Mouse (Mus musculus) kidney, postnatal 36 days (tissue): ENCODE measurements around the gene Pea15a.
A peak's percentile ranks its signal among the peaks of the same experiment; 100 is the strongest.

Source experiments
- DNase-seq, 2 experiments: peaks; one replicate each; pipeline ENCODE4 v3.0.0; 2021 to 2022; ENCODE audit warnings: mixed read lengths in 2 of 2

Pea15a gene

DNA sequence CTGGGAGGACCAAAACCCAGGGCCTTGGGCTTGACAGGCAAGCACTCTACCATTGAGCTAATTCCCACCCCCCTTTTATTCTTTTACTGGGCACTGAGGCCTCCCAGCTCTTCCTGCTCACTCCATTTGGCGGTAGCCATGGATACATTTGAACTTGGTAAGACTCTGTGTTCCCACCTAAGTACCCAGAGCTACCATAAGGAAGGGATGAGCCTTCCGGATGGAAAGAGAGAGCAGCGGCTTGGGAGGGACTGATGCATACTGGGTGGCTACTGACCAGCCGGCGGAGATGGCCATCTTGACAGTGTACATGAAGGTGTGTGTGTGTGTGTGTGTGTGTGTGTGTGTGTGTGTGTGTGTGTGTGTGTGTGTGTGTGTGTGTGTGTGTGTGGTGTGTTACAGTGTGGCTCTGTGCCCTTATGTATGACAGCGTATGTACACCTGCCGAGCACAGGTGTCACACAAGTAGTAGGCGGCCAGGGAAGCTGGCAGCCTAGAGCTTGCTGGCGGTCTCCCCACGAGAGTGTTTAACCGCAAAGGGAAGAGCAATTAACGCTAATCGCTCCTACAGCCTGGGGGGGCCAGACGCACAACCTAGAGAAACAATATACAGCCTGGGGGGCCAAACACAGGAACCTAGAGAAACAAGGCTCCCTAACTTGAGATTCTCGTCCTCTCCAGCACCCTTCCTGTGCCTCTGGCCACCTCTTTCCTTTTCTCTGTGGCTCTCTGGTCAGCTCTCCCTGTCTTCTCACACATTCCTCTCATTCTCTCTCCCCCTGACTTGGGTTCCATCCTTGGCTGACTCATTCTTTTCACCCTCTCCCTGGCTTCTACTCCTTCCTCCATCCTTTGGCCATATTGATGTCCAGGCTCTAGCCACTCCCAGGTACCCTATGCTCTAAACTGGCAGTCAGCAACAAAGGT lies 1.5 kb downstream of the Pea15a start:
- no peak for DNase-seq

DNA sequence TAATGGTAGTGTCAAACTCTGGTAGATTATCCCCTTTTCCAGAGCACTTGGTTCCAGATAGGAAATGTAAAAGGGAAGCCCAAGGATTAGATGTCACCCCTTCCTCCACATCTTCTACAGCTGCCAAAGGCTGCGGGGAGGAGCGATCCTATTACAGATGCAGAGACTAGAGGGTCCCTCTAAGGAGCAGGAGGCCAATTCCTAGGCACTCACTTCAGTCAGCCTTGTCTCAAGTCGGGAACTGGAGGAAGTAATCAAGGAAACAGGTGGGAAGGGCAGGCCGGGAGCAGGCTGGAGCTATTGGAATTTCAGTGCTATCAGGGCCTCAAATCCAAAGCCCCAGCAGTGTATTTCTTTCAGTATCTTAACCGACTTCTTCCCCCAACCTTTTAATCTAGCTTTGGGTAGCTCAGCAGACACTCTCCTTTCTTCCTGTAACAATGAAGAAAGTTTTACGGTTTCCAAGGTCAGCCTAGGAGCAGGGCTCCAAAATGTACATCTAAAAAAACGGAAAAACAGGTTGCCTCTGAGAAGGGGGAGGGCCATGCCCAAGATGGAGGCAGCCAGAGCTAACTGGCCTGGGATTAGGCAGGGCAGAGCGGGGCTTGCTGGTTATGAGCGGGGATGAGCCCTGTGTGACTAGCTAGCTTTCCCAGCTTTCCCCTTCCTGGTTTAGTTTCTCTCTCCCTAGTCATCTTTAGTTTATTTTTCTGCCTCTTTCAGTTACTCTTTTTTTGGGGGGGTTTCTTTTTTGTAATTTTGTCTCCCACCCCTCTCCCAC lies 2.4 kb downstream of the Pea15a start:
- DNase-seq: no peak

DNA sequence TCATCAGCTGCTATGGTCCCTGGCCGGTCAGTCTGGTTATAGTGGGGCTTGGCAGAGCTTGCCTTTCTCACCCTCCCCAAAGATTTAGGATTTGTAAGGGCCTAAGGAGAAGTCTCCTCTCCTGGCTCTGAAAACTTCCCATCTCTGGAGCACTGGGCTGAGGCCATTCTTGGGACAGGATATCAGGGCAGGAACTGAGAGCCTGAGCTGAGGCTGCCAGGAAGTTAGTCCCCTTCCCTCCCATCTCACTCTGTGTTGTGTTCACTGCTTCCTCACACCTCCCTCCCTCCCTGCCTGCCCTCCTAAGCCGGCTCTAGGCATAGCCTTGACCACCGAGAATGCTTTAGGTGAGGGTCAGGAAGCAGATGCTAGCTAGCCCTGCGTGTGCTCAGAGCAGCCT lies 3.0 kb downstream of the Pea15a start:
- peak; percentile 42 to 51 for DNase-seq

DNA sequence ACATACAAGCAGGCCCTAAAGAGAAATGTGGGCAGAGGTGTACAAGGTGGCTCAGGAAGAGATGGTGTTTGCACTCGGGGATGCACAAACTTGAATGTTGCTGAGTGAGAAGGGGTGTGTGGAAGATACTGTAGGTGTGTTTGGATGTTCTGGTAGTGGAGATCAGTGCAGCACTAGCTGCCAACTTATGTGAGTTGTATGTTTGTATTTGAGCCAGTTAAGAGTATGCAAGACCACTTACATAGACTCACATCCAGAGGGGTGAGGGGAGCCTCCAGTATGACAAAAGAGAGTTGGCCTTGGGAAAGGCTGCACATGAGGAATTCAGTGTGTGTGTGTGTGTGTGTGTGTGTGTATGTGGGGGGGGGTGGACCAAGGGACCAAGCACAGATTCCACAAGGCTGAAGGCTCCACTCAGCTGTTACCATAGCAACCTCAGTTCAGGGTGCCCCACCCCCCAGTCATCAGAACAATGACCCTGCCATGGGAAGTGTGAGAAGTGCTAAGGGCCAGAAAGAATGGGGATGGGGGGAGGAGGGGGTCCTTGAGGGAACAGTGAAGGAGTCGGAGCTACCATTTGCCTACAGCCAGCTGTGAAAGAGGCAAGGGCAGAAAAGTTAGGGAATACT lies 3.6 kb downstream of the Pea15a start:
- peak in 1 of 2 experiments; percentile 46 for DNase-seq

DNA sequence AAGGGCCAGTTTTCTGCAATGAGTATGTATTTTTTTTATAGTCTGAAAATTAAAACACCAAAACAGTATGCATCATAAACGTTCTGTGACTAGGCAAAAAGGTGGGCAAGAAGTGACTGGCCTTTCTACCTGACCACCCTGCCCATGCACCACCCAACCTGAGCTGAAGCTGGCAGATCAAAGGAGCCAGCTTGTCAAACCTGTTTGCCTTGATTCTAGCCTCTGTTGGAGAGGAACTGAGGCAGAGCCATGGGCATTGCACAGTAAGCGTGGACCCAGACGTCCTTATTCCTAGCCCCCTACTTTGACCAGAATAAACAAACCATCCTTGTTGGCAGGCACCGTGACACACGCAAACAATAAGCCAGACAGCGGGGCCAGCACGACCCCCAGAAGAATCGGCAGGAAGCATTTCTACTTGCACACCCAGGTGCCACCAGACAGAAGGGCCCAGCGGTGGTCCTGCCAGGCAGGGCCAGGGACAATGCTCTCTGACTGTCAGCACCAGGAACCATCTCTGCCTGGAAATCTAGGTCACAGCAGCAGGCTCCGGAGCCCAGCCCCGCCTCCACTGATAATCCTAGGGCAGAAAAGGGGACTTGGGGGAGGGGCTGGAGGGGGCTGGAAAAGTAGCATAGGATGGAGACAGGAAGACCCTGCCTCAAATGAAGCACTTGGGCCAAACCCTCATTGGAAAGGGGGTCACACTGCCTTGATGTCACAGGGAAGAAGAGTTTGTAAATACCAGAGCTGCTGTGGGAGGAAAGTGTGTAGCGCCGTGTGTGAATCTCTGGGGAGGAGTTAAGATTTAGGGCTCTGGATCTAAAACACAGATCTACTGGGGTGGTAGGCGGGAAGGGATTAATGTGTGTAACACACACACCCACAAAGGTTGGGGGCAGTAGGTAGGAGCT lies 4.4 kb downstream of the Pea15a start:
- no peak for DNase-seq

DNA sequence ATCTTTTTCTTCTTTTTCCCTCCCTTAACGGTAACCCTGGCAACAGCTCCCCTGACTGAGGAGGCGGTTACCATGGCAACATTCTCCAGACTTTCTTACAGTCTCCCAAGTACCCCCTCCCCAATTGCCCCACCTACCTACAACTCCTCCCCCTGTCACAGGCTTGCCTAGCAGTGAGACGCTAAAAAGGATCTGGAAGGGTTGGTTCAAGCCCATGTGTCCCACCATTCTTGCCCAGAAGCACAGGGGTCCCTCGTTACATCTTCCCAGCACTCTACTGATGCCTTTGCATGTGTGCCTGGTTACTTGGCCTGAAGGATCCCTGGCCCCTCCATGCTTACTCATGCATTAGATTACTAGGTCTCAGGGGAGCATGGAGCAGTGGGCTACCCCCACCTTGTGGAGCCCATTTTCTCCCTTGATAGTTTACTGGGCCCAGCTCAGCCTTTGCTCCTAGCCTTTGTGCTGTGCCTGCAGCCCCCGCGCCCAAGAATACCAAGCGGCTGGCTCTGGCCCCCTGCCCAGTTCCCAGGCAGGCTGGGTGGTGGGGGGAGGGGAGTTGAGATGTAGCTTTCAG lies 5.6 kb downstream of the Pea15a start:
- DNase-seq: peak in 1 of 2 experiments; percentile 56

DNA sequence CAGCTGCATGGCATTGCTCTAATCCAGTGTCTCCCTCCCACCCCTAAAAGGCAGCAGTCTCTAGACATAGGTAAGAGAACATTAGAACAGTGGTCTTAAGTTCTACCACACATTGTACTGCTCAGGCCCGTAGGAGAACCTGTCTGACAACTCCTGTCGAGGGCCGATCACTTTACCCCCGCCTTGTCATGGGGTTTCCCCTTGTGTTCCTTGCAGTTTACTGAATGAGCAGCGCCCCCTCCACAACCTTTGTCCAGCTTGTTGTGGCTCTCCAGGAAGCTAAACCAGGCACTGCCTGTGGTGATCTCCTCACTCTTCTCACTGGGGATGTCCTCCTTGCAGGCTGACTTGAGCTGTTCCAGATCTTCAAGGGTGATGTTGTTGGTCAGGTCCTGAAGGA lies 6.4 kb downstream of the Pea15a start:
- no peak for DNase-seq

DNA sequence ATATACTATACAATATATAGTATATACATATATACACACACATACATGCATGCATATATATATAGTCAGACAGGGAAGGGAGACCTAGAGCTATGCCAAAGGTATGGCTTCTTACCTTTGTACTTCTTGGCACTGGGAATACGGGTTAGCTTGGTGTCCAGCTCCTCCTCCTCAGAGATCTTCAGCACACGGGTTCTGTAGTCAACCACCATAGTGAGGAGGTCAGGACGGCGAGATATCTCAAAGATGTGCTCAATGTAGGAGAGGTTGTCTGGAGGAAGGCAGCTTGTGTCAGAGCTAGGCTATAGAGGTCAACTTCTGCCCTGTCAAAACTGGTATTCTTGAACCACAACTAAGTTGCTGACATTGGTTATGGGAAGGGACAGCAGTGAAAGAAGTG lies 7.6 kb downstream of the Pea15a start:
- DNase-seq: no peak

DNA sequence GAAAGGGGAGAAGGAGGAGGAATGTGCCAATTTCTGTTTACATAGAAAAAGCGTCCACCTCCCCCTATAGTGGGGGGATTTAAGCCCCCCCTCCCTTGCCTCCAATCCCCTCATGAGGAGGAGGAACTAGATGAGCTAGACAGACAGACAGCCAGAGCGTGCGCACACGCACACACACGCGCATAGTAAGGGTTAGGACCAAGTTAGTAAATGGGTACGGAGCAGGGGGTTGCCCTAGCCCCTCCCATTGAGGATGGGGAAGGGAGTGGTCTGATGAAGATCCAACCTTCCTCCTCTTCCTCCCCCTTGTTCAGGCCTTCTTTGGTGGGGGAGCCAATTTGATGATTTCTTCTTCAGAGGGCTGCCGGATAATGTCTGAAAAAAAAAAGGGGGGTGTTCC lies 8.3 kb downstream of the Pea15a start:
- DNase-seq: no peak

DNA sequence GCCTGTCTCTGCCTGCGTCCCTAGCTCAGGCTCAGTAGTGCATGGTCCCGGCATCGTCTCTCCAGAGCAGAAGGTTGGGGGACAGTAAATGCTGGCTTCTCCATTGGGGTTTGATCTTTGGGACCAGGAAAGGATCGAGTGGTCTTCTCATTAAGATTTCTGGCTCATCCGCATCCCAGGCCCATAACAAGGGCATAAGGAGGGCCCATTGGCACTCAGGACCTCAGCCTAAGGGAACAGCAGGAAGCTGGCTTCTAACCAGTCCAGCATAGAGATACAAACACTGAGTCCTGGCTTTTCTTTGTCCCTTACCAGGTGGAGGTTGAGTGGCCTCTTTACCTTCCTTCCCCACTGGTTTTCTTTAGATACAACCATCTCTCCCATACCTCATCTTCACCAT lies 8.8 kb downstream of the Pea15a start:
- no peak for DNase-seq

DNA sequence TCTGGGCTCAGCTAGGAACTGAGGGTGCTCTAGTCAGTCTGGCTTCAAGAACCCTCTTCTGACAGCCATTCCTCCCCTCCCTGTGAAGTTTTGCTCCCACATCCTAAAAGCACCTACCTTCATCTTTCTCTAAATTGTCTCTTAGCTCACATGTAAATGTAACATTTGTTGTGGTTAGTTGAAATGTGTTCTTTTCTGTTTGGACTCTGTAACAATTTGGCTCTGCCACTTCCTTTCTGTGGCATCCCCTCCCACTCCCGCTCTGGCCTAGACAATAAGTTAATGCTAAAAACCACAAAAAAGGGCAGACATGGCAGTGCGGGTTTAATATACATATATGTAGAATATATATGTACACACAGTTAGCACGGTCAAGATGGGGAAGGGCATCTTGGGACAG lies 9.5 kb downstream of the Pea15a start:
- no peak for DNase-seq

DNA sequence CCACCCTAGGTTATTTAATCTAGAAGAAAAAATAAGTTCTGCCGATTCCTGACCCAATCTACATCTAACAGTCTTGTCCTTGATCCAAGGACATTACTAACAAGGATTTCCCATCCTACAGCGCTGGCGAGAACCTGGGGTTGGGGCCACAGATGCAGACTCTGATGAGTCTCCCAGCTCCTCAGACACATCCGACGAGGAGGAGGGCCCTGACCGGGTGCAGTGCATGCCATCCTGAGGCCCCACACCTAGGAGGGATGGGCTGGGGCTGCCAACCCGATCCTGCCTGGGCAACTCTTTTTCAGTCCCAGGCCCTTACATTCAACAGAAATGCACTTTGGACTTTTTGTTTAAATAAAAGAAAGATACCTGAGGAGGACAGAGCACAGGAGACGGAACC lies 12.2 kb downstream of the Pea15a start:
- DNase-seq: no peak

DNA sequence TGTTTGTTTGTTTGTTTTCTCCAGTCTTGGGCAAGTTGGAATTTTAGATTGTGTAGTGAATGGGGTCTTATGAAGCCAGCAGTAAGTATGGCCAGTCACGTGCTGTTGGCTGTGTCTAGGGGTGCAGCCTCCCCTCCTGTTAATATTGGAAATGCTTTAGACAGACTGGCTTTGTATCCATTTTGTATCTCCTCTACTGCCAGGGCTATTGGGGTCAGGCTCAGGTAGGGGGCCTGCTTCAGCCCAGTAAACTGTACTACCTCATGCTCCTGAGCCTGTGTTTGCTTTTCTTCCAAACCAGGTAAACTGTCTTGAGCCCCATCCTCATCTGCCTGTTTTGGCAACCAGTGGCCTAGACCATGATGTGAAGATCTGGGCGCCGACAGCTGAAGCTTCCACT lies 14.4 kb downstream of the Pea15a start:
- no peak for DNase-seq

DNA sequence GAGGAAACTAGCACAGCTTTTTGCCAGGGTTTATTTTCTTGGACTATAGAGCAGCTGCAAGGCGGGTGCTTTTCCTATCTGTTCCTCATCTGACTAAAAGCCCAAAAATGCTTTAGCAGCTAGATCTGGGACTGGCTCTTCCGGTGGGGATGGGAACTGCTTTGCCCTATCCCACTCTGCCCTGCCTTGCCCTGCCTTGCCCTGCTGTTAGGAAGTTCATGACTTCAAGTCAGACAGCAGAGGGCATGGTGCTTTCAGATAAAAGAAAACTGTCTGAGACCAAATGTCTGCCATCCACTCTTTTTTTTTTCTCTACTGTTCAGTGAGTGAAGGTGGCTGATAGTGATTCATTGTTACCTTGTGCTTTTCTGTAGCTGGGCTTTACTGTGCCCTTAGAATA lies 15.0 kb downstream of the Pea15a start:
- DNase-seq: no peak

DNA sequence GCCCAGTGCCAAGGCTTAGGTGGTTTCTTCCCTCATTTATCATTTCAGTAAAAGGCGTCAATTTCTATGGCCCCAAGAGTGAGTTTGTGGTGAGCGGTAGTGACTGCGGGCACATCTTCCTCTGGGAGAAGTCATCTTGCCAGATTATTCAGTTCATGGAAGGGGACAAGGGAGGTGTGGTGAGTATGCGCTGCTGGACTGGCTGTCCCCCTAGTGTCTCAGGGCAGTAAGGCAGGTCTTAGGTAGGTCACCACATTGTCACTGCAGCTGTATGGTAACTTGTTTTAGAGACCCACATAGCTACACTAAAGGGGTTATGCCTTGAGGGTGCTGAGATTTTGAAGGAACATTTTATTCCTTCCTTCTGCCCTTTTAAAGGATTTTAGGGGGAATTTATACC lies 17.7 kb downstream of the Pea15a start:
- DNase-seq: peak in 1 of 2 experiments; percentile 65

DNA sequence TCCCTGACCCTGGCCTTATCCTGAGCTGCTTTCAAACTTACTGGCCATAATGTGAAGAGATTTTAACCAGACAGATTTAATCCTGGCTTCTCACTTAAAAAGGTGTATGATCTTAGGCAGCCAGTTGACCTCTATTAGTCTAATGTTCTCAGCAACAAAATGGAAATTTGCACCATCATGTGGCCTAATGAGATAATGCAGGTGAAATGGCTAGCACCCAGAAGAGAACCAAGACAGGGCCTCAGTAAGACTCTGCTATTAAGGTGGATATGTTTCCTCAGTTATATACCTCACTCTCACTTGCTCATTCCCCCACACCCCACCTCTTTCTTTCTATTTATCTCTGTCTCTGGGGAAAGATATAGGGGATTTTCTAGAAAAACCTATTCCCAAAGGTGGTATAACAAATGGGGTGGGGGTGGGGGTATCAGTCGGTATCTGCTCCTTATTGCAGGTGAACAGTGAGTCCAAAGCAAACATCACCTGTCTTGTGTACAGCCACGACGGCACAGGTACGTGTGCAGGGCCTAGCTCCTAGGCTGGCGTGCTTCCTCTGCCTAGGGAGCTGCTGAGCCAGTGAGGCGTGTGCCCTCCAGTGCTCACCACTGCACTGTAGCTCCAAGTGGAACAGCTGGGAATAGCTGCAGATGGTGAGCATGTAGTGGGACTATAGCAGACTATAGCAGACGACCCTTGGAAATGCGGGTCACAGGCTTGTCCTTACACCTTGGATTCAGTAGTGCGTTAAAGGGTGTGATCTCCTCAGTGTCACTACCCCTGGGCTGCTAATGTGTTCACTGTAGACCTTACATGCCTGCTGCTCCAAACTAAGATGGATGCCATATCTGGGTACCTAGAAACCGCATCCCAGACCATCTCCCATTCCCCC lies 20.0 kb downstream of the Pea15a start:
- DNase-seq: no peak

DNA sequence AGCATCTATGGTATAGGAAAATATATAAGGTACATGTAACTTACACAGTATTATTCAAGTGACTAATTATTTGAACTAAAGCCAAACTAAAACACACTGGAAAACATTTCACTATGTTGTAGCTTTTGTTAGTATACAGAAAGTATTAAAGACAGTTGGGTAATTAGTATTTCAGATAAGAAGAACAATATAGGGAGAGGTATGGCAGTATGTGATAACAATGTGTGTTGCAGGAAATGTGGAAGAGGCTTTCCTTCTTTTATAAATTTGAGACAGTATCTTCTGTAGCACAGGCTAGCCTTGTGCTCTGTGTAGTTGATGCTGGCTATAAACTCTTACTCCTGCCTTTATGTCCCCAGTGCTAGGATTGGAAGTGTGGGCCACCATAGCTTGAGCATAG lies 22.7 kb downstream of the Pea15a start:
- DNase-seq: no peak

DNA sequence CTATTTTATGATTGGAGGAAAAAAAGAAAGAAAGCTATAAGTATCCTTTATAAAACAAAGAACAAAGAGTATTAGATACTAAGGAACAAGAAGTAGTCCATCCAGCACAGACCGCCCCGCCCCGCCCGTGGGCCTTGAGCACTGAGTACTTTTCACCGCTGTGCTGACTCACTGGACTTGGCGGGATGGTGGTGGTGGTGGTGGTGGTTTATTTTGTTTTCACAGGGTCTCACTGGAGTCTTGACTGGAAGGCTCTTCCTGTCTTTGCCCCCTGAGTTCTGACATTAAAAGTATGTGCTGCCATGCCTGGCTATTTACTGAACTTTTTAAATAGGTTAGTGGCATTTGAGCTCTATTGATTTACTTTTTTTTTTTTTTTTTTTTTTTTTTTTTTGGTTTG lies 23.5 kb downstream of the Pea15a start:
- DNase-seq: no peak

DNA sequence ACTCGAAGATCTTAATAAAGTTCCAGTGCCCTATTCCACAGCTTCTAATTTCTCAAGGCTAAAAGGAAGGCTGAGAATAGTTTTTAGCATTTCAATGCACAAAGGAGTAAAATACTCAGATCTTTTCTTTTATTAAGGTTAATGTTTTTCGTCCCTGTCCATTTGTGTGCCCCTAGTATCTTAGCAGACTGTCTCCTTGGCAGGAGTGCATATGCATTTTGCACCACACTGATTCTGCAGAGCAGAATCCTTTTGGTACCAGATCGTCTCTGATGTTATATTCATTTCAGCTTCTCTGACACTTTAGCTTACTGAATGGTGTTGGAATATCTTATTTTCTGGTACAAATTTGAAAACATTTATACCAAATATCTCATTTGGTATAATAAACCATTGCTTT lies 24.8 kb downstream of the Pea15a start:
- DNase-seq: no peak

DNA sequence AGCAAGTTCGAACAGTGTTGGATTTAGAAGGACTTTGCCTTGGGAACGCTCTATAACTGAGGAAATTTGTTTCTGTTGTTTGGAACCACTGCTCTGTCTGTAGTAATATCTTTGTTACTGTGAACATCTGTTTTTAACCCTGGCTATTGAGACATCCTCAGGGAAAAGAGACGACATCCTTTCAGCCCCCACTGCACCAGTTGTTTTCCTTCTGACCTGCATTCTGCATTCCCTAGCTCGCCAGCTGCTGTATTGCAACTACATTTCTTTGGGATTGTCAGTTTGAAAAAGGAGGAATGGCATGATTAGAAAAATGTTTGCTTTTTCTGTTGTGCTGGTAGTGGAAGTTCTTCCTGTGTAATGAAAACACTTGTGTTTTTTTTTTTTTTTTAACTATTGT lies 25.7 kb downstream of the Pea15a start:
- no peak for DNase-seq

DNA sequence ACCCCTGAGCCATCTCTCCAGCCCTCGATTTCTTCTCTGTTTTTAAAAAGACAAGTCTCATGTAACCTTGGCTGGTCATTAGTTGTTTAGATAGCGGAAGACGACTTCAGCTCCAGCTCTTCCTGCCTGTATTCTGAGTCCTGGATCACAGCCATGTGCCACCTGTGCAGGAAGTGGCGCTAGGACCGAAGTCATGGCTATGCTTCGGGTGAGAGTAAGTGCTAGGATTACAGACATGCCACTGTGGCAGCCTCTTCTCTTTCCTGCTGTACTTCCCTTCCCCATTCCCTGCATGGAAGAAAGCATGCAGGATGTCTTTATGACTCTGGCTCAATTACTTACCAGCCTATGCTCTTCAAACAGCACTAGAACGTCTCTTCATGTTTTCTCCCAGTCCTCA lies 27.5 kb downstream of the Pea15a start:
- DNase-seq: peak in 1 of 2 experiments; percentile 36
